Mouse (Mus musculus) lung, postnatal 0 days (tissue): Measurements from ENCODE around the gene Mdm2.

ENCODE experiments used
- CTCF ChIP-seq: IDR thresholded peaks from 2 replicates; pipeline ENCODE4 v1.5.1; 2016; ENCODE audit warnings: antibody characterized with exemption, mild to moderate bottlenecking
- EP300 ChIP-seq: IDR thresholded peaks from 2 replicates; pipeline ENCODE4 v1.6.1; 2016; ENCODE audit warnings: antibody characterized with exemption, mild to moderate bottlenecking, control low read depth

- TF ChIP-seq CTCF (no peak), EP300 (no peak)
Observed at GRCm38 (mm10) chr10:117755086-117755798, 44.7 kb upstream of the Mdm2 start.
